Mouse (Mus musculus): ENCODE data around the gene Hsdl2.

- TF ChIP-seq GATA1 (IDR thresholded peaks at IDR 0.05; ENCODE audit: low read length) (no peak), TAL1 (IDR thresholded peaks at IDR 0.05; ENCODE audit: low read length) (no peak)
Measured at GRCm38 (mm10) chr4:59668050-59668449, 86.7 kb downstream of the Hsdl2 start.

All from erythroblast, embryonic 14.5 days (primary cell).